ENCODE assay signal across 27 mouse cellular contexts in the genomic region with DNA sequence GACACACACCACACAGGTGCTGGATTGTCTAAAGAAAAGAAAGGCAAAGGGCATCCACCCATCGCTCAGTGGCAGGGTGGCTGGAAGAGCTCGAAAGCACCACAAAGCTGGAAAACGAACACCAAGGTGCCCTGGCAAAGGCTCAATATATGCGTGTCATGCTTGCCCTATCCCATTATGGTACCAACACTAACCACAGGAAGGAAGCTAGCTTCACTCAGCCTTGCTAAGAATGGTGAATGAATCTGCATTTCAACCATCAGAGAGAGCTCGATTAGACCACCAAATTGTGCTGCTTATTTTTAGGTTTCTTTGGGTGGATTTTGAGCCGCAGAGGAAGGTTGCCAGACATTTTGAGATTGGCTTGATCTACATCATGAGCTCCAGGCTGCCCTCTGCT.
"Had no signal": no experiment of that assay in that cellular context is flagged by ENCODE, and none has a peak within 500 bp of the region (broad histone marks: within the 10 kb centered on the region; RNA-seq: fewer than 3 reads in every experiment).

No protein-coding gene starts in this region.

- H3K27me3 ChIP-seq: heart, embryonic 15.5 days; hindbrain, embryonic 12.5 days; limb, embryonic 15.5 days; liver, embryonic 12.5 days had no signal

- H3K9me3 ChIP-seq: heart, embryonic 13.5 days; heart, embryonic 15.5 days; hindbrain, embryonic 10.5 days; hindbrain, embryonic 12.5 days; kidney, embryonic 15.5 days; limb, embryonic 13.5 days; limb, embryonic 15.5 days; liver, embryonic 12.5 days had no signal

- H3K36me3 ChIP-seq: heart, embryonic 13.5 days; heart, embryonic 15.5 days; hindbrain, embryonic 10.5 days; hindbrain, embryonic 12.5 days; kidney, embryonic 15.5 days; limb, embryonic 13.5 days; limb, embryonic 15.5 days; liver, embryonic 12.5 days had no signal

- H3K4me3 ChIP-seq: gastrocnemius, adult 2 months; heart, adult 2 months; heart, embryonic 13.5 days; heart, embryonic 15.5 days; hindbrain, embryonic 10.5 days; hindbrain, embryonic 12.5 days; kidney, embryonic 15.5 days; limb, embryonic 13.5 days; limb, embryonic 15.5 days; liver, embryonic 12.5 days had no signal

- H3K9ac ChIP-seq: heart, embryonic 13.5 days; heart, embryonic 15.5 days; hindbrain, embryonic 12.5 days; hindbrain, embryonic 14.5 days; kidney, embryonic 15.5 days; limb, embryonic 13.5 days; limb, embryonic 15.5 days; liver, embryonic 12.5 days had no signal

- H3K4me2 ChIP-seq: heart, embryonic 11.5 days; heart, embryonic 13.5 days; heart, embryonic 15.5 days; hindbrain, embryonic 12.5 days; hindbrain, embryonic 14.5 days; kidney, embryonic 15.5 days; limb, embryonic 13.5 days; limb, embryonic 15.5 days; liver, embryonic 12.5 days had no signal

- ATAC-seq: hindbrain, embryonic 16.5 days; intestine, embryonic 16.5 days; liver, embryonic 12.5 days had no signal

- H3K27ac ChIP-seq: gastrocnemius, adult 2 months; heart, adult 2 months; heart, embryonic 13.5 days; heart, embryonic 15.5 days; hindbrain, embryonic 10.5 days; hindbrain, embryonic 12.5 days; hindbrain, embryonic 14.5 days; kidney, embryonic 15.5 days; kidney, postnatal 0 days; limb, embryonic 13.5 days; limb, embryonic 15.5 days; liver, embryonic 12.5 days had no signal

- DNase-seq: gastrocnemius, adult 2 months; gastrocnemius, postnatal 10 days; gastrocnemius, postnatal 25 days; heart, adult 2 months; heart, postnatal 14 days; heart, postnatal 36 days; kidney, adult 11 months; kidney, adult 2 months; kidney, adult 9 months; kidney, postnatal 14 days; kidney, postnatal 36 days; layer of hippocampus, adult 9-11 months; layer of hippocampus, postnatal 36 days; left cerebral cortex, postnatal 4 days had no signal

- H3K4me1 ChIP-seq: heart, embryonic 13.5 days; heart, embryonic 15.5 days; hindbrain, embryonic 10.5 days; hindbrain, embryonic 12.5 days; kidney, embryonic 15.5 days; limb, embryonic 13.5 days; limb, embryonic 15.5 days had no signal
